Mouse (Mus musculus): ENCODE data around the gene Cd96.
"Not testable (repeated sequence)": the region's sequence is repeated elsewhere in the genome, so short reads cannot be mapped to it uniquely, and the experiment has no call there.

Gene Cd96

GRCm38 (mm10) chr16:46120020-46120419 is at the start of gene Cd96:
Gene Cd96, minus strand, starts transcription at chr16:46120251.
- DNase-seq (ENCODE audit: low spot score): no peak

GRCm38 (mm10) chr16:46166971-46167370 is 46.9 kb upstream of the Cd96 start:
- DNase-seq (ENCODE audit: low spot score): no peak

DNA sequence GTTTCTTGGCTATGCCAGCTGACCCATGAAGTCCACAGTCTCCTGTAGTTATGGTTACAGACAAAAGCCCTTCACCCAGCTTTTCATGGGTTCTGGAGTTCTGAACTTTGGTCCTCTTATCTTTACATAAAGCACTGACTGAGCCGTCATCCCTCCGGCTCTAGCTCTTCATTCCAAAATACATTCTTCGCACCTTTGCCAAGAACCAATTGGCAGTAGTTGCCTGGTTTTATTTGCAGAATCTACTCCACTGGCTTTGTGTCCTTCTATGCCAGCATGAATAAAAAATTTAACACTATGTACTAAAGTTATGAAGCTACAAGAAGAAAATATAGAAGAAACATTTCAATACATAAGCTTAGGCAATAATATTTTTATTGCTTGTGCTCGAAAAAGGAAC is 45.3 kb upstream of the Cd96 start:
- no peak for DNase-seq (ENCODE audit: low spot score)

- DNase-seq (ENCODE audit: low spot score): not testable (repeated sequence)
Observed at GRCm38 (mm10) chr16:46154832-46155231, 34.8 kb upstream of the Cd96 start, which contains the start of gene Gm4737. Gene Gm4737, minus strand, starts transcription at chr16:46155077.

DNA sequence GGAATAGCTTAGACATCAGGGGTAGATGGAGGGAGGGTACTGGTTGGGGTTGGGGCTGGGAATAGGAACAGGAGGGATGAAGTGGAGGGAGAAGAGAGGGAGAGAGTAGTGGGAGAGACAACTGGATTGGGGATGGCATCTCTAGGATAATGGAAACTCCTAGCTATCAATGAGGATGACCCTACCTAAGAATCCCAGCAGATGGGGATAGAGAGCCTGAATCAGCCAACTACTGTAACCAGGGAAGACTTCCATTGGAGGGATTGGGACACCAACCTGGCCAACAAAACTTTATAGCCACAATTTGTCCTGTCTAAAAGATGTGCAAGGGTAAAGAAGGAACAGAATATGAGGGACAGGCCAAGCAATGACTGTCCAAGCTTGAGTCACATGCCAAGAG is 31.1 kb upstream of the Cd96 start:
- no peak for DNase-seq (ENCODE audit: low spot score)

GRCm38 (mm10) chr16:46148661-46149341 is 28.8 kb upstream of the Cd96 start:
- DNase-seq (ENCODE audit: low spot score): no peak

GRCm38 (mm10) chr16:46146962-46147361 is 26.9 kb upstream of the Cd96 start:
- DNase-seq (ENCODE audit: low spot score): no peak

DNA sequence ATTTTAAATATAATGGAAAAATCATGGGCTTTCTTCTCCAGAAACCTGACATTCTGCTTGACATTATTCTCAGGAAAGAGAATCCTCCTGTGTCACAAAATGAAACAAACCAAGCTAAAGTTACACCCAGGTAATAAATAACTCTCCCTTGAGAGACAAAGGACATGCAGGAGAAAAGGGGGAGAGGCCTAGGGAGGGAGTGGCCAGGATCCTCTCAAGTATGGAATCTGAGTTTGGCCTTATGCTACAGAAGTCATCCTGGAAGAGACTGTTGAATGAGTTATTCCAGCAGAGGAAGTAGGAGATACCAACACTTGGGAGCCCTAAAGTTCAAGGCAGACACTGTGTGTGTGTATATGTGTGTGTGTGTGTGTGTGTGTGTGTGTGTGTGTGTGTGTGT is 2.2 kb upstream of the Cd96 start:
- DNase-seq (ENCODE audit: low spot score): no peak

GRCm38 (mm10) chr16:46121420-46121819 is 1.4 kb upstream of the Cd96 start:
- DNase-seq (ENCODE audit: low spot score): no peak

DNA sequence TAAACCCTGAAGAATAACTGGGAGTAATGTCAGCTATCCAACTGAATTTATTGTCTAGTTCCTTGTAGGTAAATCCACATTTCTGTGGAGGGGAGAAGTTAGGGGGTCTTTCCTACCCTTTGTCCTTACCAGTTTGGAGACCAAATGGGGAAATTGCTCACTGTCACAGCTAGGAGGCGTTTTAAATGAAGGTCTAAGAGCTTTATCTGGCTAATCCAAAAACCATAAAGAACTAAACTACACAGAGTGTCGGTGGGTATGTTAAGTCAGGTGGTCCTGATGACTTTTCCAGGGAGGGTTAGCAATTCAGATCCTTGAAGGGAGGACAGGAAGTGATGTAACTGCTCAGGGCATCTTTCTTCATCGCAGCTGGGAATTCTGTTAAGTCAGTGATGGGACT is 556 bp upstream of the Cd96 start:
- DNase-seq (ENCODE audit: low spot score): no peak

- no peak for DNase-seq (ENCODE audit: low spot score)
Observed at GRCm38 (mm10) chr16:46117645-46118044, 2.4 kb downstream of the Cd96 start.

- no peak for DNase-seq (ENCODE audit: low spot score)
Observed at GRCm38 (mm10) chr16:46114727-46115126, 5.3 kb downstream of the Cd96 start.

DNA sequence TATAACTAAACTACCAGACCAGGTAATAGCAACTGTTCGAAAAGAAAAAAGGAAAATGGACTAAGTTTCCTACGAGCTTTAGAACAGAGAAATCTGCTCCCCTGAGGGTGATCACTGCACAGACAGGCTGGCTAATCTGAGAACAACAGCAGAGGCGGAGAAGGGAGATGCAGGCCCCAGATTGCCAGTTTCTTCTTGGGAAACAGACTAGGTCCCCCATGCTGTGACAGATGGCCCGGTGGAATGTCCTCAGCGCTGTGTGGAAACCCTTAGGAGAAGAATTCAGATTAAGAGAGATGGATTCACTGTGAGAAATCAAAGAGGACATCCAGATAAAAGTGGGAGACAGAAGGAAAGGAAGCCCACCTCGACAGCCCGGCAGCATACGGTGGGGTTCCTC is 10.5 kb downstream of the Cd96 start:
- DNase-seq (ENCODE audit: low spot score): no peak

- DNase-seq (ENCODE audit: low spot score): no peak
Observed at GRCm38 (mm10) chr16:46107431-46107830, 12.6 kb downstream of the Cd96 start.

GRCm38 (mm10) chr16:46104491-46104890 is 15.6 kb downstream of the Cd96 start:
- DNase-seq (ENCODE audit: low spot score): no peak

GRCm38 (mm10) chr16:46101748-46102147 is 18.3 kb downstream of the Cd96 start:
- no peak for DNase-seq (ENCODE audit: low spot score)

DNA sequence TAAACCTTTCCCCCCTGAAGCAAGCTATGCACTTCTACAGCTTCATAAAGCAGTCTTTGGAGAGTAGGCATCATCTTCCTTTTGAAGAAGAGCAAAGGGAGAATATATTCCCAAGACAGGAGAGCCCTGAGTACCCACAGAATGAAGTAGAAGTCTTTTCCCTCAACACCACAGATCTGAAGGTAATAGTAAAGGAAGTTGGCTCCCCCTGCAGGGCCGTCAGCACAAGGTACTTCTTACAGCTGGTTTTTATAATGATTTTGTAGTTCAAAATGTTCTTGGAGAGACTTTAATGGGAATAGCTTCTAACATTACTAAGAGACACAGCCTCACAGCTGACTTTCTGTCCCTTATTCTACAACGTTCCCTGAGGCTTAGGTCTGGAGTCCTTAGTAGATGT is 19.8 kb downstream of the Cd96 start:
- DNase-seq (ENCODE audit: low spot score): no peak

DNA sequence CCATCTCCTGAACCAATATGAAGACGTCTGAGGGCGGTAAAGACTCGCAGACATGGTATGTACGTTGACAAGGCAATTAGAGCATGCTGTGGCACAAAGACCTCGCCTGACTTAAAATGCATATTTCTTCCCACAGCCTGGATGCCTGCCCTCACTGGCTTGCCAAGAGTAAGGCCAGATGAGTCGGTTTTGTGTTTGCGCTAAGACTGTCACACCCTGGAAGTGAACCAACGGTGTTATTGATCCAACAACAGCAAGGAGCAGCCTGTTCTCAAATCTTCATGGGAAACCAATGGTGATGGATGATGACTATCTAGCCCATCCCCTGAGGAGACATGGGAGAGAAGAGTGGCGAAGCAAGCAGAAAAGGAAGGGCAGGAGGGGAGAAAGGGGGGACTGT is 22.6 kb downstream of the Cd96 start:
- DNase-seq (ENCODE audit: low spot score): no peak

DNA sequence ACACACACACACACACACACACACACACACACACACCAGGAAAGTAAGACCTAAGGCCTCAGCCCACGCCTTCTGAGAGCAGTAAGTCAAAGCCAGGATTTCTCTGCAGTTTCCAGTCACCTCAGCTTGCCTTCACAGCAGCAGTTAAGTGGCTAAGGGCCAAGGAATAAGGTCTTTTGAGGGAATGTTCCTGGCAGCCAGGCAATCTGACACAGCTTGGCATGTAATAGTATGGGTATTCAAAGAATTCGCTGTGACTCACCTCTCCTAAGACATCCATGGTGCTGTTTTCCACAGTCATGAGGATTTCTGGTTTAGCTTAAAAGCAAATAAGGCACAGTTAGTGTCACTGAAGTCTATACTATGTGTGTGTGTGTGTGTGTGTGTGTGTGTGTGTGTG is 25.6 kb downstream of the Cd96 start:
- DNase-seq (ENCODE audit: low spot score): no peak

GRCm38 (mm10) chr16:46092935-46093334 is 27.1 kb downstream of the Cd96 start:
- DNase-seq (ENCODE audit: low spot score): no peak

- no peak for DNase-seq (ENCODE audit: low spot score)
Observed at GRCm38 (mm10) chr16:46086874-46087473, 33.1 kb downstream of the Cd96 start.

DNA sequence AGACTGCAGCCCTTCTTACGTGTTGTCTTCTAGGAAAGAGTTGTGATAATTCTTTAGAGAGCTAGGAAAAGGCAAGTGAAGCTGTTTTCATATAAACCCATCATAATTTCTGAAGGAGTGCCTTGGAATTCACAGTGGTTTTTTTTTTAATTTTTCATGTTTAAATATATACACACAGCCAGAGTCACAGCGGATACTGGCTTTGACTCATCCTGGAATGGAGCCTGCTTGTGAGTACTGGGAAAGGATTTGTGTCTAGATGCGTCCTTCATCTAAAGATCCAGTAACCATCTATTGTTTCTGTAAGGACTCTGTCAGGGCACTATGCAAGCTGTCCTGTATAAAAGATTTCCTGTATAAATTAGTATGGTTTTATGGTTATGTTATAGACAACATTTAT is 52.1 kb downstream of the Cd96 start:
- no peak for DNase-seq (ENCODE audit: low spot score)

DNA sequence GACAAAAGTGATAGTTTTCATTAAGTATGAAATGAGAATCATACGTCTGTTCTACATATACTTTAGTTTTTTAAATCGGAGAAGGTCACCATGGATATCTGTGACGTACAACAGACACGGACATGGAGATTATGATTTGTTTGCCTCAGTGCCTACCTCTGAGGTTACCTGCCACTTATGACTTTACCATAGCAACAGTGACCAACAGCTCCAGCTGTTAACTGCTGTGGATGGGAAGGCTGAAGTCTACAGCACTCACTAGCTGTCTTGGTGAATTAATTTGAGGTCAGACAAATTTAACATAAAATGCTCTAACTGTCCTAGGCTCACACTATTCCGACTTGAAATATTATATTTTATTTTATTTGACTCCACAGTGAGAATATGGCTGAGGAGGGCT is 56.8 kb downstream of the Cd96 start:
- DNase-seq (ENCODE audit: low spot score): no peak

GRCm38 (mm10) chr16:46046906-46047305 is 73.1 kb downstream of the Cd96 start:
- no peak for DNase-seq (ENCODE audit: low spot score)

All from c-Kit-positive CD71-positive TER-119-positive erythroid progenitor cells, embryonic 14.5 days (primary cell).